Mouse (Mus musculus) gastrocnemius, postnatal 4 days (tissue): ENCODE results near the gene Jph3. TPM values are rescaled to one million over a fixed set of nuclear protein-coding genes. Genes with fewer than 3 reads are reported as not detected.

Source experiments
- DNase-seq, 2 experiments: peaks; one replicate each; pipeline ENCODE4 v3.0.0; 2021 to 2022; ENCODE audit warnings: low spot score in 2 of 2, mixed read lengths in 2 of 2
- total RNA-seq, 2 experiments: library from RNA; stranded (reverse); gene quantifications; 2 replicates each; pipeline ENCODE4 v1.2.3; 2021

The Jph3 gene
- total RNA-seq, 2 experiments from 2014 or later, result 0.12 to 0.16 TPM

DNA sequence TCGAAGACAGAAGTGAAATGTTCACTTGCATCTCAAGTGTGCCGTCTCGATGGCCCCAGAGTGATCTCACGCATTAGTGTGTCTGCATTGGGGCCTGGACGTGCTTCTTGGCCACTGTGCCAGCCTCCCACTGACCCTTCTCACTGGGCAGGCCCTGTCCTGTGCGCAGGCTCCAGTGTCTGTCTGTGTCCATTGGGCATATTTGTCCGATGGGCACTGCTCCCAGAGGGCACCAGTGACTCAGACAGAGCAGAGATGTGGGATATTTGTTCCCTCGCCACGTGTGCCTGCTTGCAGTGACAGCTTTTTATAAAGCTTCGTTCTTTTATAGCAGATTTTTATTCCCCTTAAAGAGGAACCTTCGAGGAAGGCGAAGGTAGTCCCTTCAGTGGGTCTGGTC lies 44.5 kb downstream of the Jph3 start:
- DNase-seq, result no peak

DNA sequence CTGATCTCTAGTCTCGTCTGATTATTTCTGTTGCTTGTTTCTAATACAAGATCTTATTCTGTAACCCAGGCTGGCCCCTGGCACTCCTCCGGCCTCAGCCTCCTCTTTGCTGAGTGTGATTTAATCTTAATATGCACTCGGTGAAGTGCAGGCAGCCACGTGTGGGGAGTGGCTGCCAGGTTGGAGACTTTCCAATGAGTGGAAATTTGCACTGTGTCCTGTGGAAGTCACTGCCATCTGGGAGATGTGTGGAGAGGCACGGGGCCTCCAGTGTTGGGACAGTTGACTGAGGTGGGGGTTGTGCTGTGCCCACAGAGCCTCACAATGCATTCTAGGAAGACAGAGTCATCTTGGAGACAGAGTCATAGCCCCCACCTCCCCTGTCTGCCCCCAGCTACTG lies 53.1 kb downstream of the Jph3 start:
- no peak for DNase-seq

DNA sequence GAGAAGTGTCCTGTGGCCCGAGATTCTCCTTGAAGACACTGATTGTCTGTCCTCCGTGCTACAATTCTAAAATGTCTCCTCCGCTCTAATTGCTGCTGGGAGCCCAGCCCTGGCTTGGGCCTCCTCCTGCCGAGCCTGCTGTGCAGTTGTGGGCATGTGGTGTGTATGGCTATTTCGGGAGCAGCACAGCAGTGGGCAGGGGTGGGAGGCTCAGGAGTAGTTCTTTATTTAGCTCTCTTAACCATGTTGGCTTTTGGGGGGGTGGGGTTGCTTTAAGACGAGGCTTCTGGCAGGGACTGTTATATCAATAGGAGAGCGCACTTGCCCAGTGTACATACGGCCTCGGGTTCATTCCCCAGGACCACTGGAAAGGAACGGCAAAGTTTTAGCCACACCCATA lies 57.1 kb downstream of the Jph3 start:
- DNase-seq, result no peak

DNA sequence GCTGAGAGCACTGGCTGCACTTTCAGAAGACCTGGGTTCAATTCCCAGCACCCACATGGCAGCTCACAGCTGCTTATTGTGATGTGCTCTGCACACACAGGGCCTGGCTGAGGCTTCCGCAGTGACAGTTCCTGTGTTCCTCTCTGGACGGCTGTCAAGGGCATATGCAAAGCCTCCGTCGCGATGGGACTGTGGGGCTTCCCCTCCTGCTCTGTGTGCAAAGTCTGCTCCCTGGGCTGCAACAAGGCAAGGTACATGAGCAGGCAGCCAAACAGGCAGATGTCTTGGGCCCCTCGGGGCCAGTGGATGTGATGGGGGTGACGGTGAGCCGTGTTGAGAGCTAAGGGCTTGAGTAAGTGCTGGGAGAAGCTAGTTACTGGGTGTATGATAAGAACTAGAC lies 59.4 kb downstream of the Jph3 start:
- no peak for DNase-seq

DNA sequence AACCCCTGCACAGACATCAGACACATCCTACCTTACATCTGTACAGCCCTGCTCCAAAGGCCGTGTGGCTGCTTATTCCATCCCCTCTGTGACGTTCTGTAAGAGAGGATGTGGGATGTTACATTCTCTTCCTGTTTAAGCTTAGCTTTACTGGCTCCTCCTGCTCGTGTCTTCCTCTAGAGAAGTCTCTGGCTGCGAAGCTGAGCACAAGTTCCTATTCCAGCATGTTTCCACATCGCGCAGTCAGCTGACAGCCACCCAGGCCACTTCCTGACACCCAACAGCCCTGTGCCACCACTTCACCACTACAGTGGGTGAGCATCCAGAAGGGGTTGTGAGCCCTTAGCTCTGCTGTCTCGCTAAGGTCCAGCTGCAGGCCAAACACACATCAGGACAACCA lies 62.7 kb downstream of the Jph3 start:
- no peak for DNase-seq

DNA sequence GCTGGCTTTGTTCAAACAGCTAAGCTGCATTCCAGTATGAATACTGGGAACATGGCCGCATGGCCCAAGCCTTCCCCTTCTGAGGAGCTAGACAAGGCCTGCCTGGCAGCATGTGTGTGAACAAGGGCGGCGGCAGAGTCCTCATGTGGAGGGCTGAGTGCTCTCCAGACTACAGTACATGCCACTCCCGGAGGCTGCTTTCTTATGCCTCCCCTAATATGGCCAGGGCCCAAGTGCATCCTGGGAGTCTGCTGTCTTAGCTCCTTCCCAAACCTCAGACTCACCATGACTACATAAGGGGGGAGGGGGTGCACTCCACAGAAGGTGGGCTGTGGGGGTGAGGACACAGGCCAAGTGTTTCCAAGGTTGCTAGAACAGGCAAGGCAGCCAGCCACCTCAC lies 63.2 kb downstream of the Jph3 start:
- no peak for DNase-seq

DNA sequence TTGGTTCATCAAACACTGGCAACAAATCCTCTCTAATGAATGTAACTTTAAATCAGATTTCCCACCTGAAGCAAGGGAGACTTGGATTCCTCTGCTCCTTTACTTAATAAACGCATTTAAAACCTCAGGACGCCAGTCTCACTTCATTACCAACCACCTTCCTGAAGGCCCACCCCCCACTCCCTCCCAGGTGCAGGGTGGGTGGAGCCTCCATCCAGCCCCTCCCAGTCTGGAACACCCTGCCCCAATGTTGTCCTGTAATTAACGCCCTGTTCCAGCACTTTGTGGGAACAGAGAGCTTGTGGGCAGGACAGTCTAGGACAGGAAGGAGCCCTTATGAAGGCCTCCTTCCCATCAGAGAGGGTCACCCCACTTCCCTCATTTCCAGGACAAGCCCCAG lies 64.7 kb downstream of the Jph3 start:
- DNase-seq, result no peak

DNA sequence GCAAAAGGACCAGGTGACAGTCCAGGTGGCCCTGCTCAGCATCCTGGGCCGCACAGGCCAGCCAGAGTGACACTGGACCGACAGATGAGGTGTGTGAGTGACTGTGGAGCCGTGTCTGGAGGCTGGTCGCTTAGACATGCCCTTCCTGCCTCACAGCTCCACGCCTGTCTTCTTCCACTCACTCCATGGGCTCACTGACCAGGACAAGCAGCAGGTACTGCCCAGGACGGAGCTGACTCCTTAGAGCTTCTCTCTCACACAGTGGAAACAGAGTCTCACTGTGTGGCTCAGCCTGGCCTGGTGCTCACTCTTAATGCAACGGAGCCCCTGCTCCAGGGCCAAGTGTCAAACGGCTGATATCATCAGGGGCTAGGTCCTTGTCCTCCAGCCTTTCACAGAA lies 66.0 kb downstream of the Jph3 start:
- no peak for DNase-seq

DNA sequence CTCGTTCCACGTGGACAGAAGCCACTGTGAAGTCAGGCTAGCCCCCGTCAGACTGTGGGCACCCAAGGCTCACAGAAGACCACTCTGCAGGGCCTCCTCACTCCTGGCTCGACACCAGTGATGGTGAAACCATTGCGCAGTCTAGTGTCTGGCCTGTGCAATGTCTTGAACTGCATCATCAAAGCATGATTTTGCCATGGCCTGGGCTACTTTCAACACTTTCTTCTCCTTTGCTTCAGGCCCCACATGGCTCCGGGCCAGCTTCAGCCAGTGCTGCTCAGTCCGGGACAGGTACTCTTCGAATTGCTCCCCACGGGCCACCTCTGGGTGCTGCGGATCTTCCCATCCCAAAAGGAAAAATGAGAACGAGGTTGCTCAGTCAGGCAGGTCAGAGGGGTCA lies 67.0 kb downstream of the Jph3 start:
- no peak for DNase-seq

DNA sequence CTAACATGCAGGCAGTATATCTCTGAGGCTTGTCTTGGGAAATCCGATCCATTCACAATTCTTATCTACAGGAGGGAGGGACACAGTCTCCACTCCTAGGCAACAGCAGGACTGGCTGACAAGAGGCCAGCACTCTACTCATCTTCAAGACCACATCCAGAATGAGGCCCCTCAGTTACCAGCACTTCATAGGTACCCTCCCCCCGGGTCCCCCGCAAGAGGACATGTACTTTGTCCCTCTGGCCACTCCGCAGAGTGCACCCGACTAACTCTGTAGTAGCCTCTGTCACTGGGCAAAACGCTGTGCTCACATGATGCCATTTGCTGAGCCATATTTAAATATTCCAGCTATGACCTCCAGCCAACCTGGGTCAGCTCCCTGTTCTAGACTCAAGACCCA lies 69.0 kb downstream of the Jph3 start:
- no peak for DNase-seq

DNA sequence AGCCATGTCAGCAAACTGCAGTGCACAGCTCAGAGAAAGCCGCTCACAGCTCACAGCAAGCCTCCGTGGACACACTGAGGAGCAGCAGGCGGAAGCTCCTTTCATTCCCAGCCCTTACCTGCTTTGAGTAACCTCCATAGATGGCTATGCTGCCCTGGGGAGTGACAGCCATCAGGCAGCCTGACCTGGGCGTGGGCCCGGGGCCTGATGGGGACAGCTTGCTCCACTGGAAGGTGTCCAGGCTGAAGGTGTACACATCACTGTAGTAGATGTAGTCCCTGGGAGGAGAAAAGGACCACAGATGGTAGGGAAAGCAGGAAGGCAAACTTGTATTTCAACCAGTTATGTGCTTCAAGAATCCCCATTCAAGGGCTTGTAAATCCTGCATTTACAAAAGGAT lies 75.4 kb downstream of the Jph3 start:
- no peak for DNase-seq

DNA sequence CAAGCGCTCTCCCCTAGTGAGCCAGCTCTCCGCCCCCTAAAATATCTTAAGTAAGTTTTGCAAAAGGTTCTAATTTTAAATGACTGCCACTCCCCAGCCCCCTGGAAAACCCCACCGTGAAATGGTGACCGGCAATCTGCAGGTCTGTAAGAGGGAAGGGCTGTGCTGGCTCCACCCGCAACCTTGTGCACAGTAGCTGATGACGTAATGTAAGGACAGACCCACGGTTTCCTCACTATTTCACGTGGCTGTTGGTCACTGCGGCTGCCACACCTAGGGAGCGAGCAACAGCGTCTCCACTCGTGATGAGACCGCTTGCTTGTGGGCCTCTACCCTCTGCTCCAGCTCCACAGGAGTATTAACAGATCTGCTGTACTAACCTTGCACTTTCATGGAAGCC lies 76.7 kb downstream of the Jph3 start:
- DNase-seq, result no peak

DNA sequence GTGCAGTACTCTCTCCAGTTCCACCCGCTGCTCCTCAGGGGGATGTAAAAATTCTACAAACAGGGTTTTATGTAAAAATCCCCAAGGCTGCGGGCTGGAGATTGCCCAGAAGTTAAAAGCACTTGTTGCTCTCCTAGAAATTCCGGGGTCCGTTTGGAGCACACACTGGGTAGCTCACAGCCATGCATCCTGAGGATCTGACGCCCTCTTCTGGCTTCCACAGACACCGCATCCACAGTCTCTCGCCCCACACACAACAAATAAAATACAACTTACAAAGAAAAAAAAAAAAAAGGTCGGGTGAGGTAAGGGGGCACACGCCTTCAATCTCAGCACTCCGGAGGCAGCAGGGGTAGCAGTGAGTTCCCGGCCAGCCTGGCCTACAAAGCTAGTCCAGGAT lies 78.6 kb downstream of the Jph3 start:
- no peak for DNase-seq

DNA sequence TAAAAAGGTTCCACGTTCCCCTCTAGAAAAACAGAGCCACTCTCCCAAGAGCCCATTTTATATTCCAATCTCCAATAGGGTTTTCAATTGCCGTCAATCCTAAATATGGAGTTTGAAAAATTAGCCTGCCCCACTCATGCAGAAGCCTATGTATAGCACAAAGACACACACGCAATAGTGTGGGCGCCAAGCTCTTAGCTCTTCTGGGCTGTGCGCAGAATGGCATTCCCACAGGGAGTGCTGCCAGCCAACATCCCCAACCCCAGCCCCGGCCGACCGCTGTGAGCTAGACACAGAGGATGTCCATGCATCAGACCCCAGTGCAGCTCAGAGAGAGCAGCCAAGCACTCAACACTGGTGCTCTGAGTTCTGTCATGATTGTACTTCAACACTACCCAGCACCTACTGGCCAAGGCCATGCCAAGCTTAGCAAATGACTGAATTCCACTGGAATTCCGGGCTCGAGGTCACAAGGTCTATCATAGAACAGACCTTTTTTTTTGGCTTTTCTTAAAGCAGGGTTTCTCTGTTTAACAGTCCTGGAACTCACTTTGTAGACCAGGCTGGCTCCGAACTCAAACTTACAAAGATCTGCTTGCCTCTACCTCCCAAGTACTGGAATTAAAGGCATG lies 80.2 kb downstream of the Jph3 start:
- DNase-seq, result no peak

DNA sequence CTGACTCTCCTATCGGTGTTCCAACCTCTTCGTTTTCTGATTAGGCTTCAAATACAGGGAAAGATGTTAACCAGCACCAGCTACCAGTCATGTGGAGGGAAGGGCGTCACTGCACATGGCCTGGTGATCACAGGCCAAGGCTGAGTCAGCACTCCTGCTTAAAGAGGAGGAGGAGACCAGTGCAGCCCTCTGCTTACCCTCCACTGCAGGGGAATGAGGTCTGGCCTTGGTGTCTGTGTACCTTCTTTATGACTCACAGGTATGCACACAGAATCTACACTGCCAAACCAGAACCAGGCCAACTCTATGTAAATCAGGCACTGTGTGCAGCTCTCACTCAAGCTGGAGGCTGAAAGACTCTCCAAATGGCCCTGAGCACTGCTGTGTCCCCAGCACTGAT lies 82.1 kb downstream of the Jph3 start:
- DNase-seq, result no peak

DNA sequence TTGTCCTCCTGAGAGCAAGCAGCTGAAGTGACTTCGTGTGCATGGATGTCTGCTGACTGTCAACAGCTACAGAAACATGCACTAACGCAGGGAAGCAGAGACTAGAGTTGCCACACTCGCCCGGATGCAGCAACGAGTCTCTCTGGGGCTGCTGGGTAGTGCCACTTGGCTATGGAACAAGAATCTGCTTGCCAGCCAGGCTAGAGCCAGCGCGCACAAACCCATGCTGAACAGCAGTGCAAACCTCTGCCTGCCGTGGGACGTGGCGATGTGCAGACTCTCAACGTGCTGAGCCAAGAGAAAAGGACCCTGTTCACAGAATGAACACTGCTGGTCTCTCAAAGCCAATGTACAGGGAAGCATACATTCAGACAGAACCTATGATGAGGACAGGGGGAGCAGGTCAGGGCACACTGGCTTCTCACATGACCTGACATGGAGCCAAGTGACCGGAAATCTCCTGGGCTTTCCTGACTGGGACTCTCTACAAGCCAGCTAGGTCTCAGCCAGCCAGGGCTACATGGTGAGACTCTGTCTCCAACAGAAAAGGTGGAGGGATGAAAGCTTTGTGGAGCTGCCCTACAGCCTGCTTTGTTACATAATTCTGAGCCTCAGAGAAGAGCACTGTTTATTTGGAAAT lies 82.6 kb downstream of the Jph3 start:
- DNase-seq, result no peak

DNA sequence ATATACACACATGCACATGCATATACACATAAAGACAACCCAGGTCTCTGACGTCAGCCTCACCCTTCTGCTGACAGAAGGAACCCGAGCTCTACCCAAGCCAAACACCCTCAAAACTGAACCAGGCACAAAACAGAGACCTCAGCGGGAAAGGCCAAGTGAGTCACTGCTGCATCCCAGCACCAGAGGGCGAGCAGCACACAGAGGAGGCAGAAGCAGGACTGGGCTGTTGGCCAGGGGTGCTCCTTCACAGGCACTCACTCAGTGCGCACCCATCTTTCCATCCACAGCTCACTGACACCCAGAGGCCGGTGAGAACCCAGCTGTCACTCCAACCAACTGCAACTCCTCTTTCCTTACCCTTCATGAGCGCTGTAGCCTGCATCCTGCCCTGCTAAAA lies 88.8 kb downstream of the Jph3 start:
- DNase-seq, result no peak

DNA sequence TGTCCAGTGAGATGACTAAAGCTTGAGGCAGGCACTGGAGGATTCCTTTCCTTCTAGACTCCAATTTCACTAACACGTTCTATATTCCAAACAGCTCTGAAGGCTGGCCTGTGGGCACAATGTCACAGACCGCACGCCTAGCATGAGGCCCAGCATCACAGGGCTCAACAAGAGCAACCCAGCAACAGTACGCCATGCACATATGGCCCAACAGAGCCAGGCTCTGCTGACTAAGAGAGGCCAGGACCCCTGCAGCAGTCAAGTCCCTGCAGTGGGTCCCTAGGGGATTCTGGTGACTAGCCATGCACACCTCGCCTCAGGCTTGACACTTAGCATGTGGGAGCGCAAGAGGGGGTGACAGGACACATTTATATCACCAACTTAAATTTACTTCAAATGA lies 91.4 kb downstream of the Jph3 start:
- DNase-seq, result no peak

DNA sequence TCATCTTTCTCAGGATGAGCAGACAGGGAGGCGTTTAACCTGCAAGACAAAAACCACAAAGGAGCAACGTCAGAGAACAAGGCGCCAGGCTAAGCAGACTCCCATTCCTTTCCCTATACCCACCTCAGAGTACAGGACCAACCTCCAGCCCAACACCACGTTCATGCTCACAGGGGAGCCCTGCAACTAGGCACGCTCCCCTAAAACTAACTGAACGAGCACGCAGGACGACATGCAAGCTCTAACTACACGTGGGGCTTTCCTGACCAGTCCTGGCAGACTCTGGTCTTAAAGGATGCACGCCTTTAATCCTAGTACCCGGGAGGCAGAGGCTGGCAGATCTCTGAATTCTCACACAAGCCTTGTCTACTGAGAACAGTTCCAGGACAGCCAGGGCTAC lies 91.9 kb downstream of the Jph3 start:
- no peak for DNase-seq

DNA sequence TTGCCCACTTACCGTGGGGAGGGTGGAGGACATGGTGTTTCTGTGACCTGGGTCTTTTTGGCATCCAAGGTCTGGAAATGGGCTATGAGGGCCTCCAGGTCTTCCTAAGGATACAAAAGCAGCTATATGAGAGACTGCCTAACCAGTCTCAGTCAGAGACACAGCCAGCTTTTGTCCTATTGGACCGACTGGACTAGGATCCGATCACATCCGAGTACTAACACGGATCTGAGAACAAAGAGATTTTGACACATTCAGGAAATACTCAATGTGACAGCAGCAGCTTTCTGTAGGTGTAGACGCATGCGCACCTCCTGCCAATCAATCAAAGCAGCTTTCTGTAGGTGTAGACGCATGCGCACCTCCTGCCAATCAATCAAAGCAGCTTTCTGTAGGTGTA lies 92.3 kb downstream of the Jph3 start:
- no peak for DNase-seq

DNA sequence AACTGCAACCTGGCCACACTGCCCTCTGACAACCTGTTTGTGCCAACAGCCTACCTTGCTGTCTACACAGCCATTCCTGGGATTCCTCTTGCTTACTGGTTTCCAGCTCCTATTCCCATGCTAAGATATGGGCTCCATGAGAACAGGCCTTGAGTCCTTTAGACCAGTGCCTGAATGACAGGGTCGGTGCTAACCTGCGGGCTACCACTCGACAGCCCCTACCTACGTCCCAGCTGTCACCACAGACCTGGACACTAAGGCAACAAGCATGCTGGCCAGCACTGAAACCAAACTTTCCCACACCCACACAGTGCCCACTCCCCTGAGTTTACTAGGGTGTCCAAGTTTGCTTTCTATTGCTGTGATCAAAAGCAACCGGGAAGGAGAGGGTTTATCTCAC lies 98.3 kb downstream of the Jph3 start:
- no peak for DNase-seq

DNA sequence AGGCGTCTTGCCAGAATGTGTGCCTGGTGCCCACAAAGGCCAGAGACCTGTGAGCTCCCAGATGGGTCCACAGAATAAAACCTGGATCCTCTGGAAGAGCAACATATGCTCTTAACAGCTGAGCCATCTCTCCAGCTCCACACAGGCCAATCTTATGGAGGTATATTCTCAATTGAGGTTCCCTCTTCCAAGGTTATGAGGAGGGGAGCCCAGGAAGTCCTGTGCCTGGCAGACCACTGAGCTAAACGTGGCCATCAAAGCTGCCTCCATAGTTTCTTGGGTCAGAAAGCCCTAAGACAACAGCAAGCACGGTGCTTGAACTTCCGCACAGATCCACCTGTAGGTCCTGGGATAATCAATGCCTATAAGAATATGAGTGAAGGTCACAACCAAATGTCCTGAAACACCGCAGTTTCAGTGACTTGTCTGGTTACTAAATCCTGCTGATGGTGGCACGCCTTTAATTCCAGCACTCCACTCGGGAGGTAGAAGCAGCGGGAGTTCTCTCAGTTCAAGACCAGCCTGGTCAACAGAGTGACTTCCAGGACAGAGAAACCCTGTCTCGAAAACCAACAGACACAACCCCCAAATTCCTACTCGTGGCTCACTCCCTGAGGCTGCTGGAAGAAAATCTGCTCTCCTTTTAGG lies 99.1 kb downstream of the Jph3 start:
- DNase-seq, result no peak
